Mouse (Mus musculus): ENCODE results near the gene Gm20532. TPM values are rescaled to one million over a fixed set of nuclear protein-coding genes. Genes with fewer than 3 reads are reported as not detected.
"Not testable (repeated sequence)": the region's sequence is repeated elsewhere in the genome, so short reads cannot be mapped to it uniquely, and the experiment has no call there.

The Gm20532 gene
- total RNA-seq, 2 experiments from 2014 or later = not detected

DNA sequence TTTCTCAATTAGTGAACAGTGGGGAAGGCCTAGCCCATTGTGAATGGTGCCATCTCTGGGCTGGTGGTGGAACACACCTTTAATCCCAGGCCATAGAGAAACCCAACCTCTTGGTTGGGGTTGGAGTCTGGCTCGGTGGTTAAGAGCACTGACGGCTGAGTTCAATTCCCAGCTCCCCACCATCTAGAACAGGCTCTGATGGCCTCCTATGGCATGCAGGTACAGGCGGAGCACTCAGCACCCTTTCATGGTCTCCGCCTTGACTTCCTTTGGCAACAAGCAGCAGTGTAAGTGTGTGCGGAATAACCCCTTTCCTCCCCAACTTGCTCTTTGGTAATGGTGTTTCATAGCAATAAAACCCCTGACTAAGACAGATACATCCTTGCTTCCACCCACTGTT lies 52.1 kb downstream of the Gm20532 start:
- intact Hi-C loops (cut with DNase I) = loop anchor here (5.0 kb wide), 1 partner anchor 41 kb away; no protein-coding TSS in a partner anchor
- DNase-seq = no peak

DNA sequence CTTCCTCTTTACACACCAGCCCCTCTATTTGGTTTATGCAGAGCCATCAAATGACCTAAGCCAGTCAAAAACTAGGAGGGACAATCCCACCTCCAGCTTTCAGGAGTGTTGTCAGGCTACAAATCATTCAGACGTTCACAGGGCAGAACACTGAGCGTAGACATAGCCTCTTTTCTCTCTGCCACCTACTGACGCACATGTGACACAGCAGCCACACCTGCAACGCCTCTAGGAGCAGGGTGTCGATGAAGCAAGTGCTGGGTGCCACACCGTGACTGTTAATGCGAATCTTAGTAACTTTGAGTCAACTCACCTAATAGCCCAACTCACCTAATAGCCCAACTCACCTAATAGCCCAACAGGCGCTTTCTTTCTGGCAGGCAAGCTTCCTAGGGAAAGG lies 52.6 kb downstream of the Gm20532 start:
- no peak for DNase-seq
- intact Hi-C loops (cut with DNase I) = loop anchor here (5.0 kb wide), 1 partner anchor 42 kb away; no protein-coding TSS in a partner anchor

DNA sequence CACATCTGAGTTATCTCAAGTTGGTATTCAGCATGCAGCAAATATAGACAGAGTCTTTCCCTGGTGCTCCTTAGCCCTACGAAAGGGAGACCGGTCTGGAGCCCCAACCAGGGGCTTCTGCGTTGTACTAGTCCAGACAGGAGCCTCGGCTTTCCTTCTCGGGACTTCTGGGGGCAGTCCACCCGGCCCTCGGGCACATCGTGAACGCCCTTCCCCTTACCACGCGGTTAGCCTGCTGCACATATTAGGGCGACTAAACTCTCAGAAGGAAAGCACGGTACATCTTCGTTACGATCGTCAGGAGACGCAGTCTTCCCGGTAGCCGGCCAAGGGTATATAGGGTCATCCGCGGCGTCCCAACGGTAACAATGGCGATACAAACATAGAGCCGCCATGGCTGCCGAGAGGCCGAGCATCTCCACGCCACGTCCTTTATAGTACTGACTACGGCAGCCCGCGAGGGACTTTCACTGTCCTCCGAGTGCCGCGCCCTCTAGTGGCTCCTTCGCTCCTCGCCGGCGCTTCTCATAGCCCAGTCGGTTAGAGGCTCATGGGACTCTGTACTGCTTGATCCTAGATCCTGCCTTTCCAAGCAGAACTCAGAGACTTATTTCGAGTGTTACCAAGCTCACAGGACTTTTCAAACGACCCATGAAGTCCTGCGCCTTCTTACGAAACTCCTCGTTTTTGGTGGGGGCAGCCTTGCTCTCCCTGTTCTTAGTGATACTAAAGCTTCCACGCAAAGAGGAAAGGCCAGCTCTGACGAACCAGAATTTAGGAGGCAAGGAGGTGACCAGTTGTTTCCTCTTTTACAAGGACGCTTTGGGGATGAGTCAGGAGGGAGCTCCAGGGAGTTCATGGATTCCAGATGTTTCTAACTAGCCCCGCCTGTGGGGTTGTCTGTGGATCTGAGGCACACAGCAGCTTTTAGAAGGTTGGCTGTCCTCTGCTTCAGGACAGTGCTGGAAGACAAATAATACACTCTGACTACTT lies 53.7 kb downstream of the Gm20532 start:
- intact Hi-C loops (cut with DNase I) = loop anchor here (5.0 to 10.0 kb wide), 3 partner anchors 43 to 395 kb away; partner anchors contain the start of gene Surf6
- DNase-seq = peak; percentile 94 to 97

DNA sequence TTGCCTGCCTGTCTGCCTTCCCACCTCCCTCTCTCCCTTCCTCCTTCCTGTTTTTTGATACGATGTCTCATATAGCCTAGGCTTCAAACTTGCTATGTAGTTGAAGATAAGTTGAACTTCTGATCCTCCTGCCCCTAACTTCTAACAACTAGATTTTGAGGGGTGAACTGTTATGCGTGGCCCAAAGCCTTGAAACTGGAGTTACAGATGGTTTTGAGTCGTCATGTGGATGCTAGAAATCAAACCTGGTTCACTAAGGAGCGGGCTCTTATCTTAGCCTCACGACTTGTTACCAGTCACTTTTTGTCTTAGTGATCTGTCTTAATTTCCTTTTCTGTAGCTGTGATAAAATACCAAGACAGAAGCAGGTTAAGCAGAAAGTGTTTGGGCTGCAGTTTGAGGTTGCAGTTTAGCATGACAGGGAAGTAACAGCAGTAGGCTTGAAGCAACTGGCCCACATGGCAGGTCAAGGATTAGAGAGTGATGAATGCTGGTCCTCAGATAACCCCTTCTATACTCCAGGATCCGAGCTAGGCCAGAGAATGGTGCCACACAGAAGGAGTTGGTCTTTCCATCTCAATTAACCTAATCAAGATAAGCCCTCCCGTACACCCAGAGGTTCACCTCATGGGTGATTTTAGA lies 54.7 kb downstream of the Gm20532 start:
- DNase-seq = no peak
- intact Hi-C loops (cut with DNase I) = loop anchor here (10.0 kb wide), 2 partner anchors 264 to 394 kb away; partner anchors contain the start of gene Surf6

DNA sequence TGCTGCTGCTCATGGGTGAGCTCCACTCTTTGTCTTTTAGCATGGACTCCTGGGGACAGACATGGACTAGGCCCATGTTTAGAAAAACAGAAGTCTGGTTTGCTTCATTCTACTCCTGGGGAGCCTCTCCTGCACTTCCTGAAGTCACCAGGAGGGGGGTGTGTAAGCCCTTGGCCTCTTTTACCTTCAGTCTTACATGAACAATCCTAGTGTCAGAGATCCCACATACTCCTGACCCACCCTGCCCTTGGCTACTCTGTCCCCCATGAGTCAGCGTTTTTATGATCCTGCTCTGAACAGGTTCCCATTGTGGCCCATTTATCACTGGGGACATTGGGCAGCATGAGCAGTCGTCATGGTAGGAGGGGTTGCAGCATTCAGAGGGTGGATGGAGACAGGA lies 57.5 kb downstream of the Gm20532 start:
- intact Hi-C loops (cut with DNase I) = loop anchor here (10.0 kb wide), 2 partner anchors 261 to 391 kb away; partner anchors contain the start of gene Surf6

DNA sequence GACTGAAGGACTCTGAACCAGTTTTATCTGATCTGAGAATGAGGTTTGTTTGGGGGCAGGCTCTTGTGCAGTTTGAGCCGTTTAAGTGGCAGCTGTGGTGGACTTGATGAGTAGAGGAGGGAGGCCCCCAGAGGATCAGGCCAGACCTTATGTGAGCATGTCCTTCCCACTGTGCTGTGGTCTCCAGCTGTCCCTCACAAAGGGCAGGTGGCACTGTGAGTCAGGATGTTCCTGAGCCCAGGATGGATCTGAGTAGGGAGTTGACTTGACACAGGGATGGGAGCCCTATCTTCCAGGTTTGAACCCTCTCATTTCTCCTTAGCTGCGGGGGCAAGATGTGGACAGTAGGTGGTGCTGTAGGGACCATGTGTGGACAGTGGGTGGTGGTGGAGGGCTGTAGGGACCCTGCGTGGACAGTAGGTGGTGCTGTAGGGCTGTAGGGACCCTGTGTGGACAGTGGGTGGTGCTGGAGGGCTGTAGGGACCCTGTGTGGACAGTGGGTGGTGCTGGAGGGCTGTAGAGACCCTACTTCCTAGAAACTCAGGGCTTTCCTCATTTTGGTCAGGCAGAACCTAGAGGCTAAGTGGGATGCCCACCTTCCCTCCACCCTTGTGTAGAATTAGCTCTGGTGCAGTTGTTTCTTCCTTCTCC lies 60.3 kb downstream of the Gm20532 start:
- intact Hi-C loops (cut with DNase I) = loop anchor here (1.0 to 10.0 kb wide), 3 partner anchors 19 to 388 kb away; partner anchors contain the start of gene Surf6
- peak; percentile 51 to 64 for DNase-seq

More for the DNA sequence above, 57.5 kb downstream of the Gm20532 start:
- no peak for DNase-seq

DNA sequence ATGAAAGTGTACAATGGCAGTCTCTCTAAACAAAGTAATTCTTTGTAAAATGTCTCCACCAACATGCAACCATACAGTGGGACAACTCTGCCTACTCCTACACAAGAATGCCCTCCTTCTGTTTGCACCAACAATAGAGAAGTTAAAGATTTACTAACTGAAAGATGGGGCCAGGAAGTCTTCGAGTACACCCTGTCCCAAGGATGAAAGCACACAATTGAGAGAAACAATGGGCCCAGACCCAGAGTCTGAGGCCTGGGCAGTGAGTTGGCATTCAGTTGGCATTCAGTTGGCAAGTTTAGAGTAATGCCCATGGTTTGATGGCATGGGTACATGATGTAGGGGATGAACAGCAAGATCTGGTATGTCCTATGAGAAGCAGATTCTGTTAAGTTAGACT lies 68.2 kb downstream of the Gm20532 start:
- intact Hi-C loops (cut with DNase I) = no loop called here
- no peak for DNase-seq

DNA sequence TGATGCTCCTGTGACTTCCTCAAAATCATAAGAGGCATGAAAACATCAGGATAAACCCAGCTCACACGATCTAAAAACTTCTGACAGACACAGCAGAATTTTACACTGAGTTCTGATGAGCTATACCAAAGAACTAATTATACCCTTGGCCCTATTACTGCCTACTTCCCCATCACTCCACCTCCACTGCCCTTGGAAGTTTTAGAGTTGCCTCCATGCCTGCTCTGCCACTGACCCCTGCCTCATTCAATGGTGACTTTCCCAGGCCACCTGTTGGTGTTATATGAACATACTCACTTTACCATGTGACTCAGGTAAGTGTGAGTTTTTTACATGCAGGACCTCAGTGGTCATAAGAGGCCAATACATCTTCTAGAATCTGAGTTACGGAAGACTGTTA lies 71.0 kb downstream of the Gm20532 start:
- DNase-seq = no peak
- intact Hi-C loops (cut with DNase I) = no loop called here

DNA sequence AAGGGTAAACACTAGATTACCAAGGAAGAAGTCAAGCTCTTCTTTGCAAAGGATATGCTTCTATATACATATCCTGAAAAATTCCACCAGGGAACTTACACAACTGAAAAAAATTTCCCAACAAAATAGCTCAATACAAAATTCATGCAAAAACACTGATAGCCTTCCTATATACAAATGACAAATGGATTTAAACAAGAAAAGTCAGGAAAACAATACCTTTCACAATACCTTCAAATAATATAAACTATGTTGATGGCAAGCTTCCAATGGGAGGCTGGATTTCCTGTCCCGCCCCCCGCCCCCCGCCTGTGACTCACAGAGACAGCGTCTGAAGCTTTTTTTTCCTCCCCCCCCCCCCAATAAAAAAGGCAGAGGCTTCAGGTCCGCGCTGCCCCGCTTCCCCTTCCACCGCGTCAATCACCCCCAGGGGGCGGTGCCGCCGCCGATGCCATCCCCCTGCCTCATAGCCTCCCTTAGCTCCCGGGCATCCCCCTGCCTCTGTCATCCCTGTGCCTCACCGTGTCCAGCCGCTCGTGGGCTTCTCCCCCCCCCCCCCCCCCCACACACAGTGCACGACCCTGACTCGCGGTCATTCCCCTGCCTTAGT lies 74.8 kb downstream of the Gm20532 start:
- DNase-seq = no peak
- intact Hi-C loops (cut with DNase I) = no loop called here

DNA sequence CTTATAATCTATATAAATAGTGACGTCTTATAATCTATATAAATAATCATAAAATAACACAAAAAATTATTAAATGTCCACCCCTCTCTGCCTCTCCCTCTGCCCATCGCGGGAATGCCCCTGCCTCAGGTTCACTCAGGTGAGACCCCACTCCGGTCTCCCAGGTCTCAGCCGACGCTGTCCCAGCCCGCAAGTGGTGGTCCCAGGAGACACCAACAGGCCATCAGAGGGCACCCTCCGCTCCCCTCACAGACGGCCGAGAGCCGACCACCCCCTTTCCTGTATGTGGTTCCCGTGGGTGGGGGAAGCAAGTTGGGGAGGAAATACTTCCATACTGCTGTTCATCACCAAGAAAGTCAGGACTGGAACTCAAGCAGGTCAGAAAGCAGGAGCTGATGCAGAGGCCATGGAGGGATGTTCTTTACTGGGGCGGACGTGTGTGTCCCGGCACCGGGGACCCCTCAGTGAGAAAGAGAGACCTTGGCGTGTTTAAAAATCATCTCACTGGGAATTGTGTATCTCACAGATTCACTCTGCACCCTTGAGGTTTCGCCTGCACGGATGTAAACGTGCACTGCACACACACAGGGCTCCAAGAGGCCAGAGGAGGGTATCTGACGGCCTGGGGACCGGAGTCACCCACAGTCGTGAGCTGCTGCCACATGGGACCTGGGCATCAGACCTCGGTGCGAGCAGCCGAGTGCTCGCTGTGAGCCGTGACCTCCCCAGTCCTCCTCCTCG lies 75.5 kb downstream of the Gm20532 start:
- DNase-seq = no peak
- intact Hi-C loops (cut with DNase I) = no loop called here

DNA sequence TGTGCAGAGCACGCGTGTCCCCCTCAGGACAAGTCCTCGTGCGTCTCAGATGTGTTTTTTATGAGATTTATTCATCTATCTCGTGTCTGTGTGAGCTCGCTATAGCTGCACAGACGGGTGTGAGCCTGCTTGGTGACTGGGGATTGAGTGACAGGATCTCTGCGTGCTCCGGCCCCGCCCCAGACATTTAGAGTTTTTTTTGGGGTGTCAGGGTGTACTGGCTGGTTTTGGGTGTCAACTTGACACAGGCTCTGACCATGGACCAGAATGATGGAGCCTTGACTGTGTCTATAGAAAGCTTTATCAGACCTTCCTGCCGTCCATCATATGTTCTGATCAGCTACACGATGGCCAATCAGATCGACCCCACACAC lies 76.1 kb downstream of the Gm20532 start:
- intact Hi-C loops (cut with DNase I) = no loop called here

DNA sequence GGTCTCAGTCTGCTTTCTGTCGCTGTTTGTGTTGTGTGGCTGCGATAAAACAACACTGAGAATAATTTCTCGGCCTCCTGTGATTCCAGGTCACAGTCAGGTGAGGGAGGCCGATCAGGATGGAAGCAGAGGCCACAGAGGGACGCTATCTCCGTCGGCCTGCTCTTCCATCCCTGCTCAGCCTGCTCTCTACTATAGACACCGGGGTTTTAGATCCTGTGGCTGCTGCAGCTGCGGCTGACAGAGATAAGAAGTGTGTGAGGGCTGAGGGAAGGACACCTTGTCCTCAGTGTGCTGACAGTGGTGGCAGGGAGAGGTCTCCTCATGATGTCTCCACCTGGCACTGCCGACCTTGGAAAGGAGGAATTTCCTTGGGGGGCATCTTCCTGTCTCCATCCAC lies 76.7 kb downstream of the Gm20532 start:
- no peak for DNase-seq
- intact Hi-C loops (cut with DNase I) = no loop called here

More for the DNA sequence above, 76.1 kb downstream of the Gm20532 start:
- DNase-seq = no peak

DNA sequence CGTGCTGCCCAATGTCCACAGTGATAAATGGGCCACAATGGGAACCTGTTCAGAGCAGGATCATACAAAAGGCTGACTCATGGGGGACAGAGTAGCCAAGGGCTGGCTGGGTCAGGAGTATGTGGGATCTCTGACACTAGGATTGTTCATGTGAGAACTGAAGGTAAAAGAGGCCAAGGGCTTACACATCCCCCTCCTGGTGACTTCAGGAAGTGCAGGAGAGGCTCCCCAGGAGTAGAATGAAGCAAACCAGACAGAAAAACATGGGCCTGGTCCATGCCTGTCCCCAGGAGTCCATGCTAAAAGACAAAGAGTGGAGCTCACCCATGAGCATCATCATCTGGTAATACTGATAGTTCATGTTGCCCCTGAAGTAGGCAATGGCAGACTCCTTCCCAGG lies 77.1 kb downstream of the Gm20532 start:
- peak; percentile 39 to 45 for DNase-seq

DNA sequence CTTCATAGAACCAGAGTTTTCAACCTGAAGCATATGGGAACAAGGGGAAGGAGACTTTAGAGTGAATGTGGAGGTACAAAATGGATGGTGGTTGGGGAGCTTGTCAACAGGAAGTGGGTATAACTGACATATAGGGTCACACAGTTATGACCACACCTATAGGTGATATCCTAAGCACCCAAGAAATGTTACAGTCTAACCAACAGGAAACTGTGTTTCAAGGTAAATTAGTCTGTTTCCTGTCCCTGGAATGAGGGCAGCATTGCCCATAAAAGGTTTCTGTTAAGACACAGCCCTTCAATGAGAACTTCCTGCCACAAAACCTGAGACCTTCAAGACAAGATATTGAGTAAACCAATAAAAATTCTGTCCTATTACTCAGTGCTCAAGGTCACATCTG lies 82.3 kb downstream of the Gm20532 start:
- intact Hi-C loops (cut with DNase I) = no loop called here

More for the DNA sequence above, 77.1 kb downstream of the Gm20532 start:
- intact Hi-C loops (cut with DNase I) = not testable (repeated sequence)

DNA sequence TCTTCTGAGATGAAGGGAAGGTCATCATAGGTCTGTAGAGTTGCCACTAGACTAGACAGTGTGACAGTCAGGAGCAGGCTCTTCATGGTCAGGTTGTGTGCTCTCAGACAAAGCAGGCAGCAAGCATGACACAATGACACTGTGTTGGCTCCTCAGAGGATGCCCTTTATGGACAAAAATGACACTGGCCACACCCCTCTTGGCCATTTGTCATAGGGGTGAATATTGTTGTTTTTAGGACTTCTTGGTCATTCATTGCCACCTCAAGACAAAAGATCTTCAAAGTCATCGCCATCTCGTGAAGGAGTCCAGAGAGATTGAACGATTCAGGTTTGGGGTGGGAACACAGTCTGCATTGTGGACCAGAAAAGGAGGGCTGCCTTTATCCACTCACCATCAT lies 84.7 kb downstream of the Gm20532 start, which contains the start of gene Lcn4:
Lcn4 (minus strand) TSS at position 101 of the 400 bp plus-strand sequence.
- DNase-seq = no peak
- intact Hi-C loops (cut with DNase I) = no loop called here

More for the DNA sequence above, 82.3 kb downstream of the Gm20532 start:
- no peak for DNase-seq
